Mouse (Mus musculus): ENCODE data around the gene Cab39.

DNA sequence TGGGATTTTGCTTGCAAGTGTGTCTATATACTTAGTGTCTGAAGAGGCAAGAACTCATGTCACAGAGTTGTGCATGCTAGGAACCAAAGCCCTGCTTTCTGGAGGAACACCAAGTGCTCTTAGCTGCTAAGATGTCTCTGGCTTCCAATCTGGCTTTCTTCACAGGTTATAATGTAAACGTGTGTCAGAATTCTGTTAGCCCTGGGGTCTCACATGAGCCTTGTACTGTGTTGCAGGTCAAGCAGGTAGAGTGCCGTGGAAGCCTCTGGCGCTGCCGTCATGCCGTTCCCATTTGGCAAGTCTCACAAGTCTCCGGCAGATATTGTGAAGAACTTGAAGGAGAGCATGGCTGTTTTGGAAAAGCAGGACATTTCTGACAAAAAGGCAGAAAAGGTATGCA, 24.9 kb downstream of the Cab39 start:
- TF ChIP-seq CTCF (IDR thresholded peaks at IDR 0.05; ENCODE audit: borderline replicate concordance, insufficient read depth, low read length) (no peak), POLR2A (IDR thresholded peaks at IDR 0.05; ENCODE audit: low read depth, low read length) (no peak)
